Mouse (Mus musculus) MEL (cell line): Measurements from ENCODE around the gene Bcas3. TPM values are rescaled to one million over a fixed set of nuclear protein-coding genes. Genes with fewer than 3 reads are reported as not detected.

ENCODE experiments used
- DNase-seq: peaks from one replicate; pipeline ENCODE4 v3.0.0; 2011; ENCODE audit warnings: low read depth, low spot score
- H3K27ac ChIP-seq: 2 replicates; pipeline ENCODE4 v1.5.1; 2012; ENCODE audit warnings: low read depth, mild to moderate bottlenecking, control low read depth, low read length, moderate library complexity; ENCODE audit not compliant: control insufficient read depth
- H3K27me3 ChIP-seq, 2 experiments: fragments of 150-350 bp in 1 of 2; sonication (generic) in 1 of 2; 2 replicates each; pipeline ENCODE4 v1.6.1; 2012; ENCODE audit warnings: low read length in 2 of 2, mild to moderate bottlenecking in 2 of 2, improper control_type of control experiment in 1 of 2, moderate library complexity in 1 of 2; ENCODE audit not compliant: insufficient read depth in 2 of 2, control insufficient read depth in 1 of 2
- H3K36me3 ChIP-seq, 2 experiments: 2 replicates each; pipeline ENCODE4 v1.6.1; 2012 to 2014; ENCODE audit warnings: low read length in 2 of 2, improper control_type of control experiment in 1 of 2, inconsistent platforms in 1 of 2, mild to moderate bottlenecking in 1 of 2; ENCODE audit not compliant: insufficient read depth in 2 of 2, control insufficient read depth in 1 of 2
- H3K4me1 ChIP-seq, 2 experiments: fragments of 150-350 bp in 1 of 2; sonication (generic) in 1 of 2; 2 replicates each; pipeline ENCODE4 v1.6.1; 2012; ENCODE audit warnings: low read length in 2 of 2, improper control_type of control experiment in 1 of 2, mild to moderate bottlenecking in 1 of 2; ENCODE audit not compliant: insufficient read depth in 2 of 2, control insufficient read depth in 1 of 2
- H3K4me3 ChIP-seq, 2 experiments: fragments of 150-350 bp in 1 of 2; sonication (generic) in 1 of 2; 2 replicates each; pipeline ENCODE4 v1.5.1; 2012; ENCODE audit warnings: low read depth in 2 of 2, low read length in 2 of 2, mild to moderate bottlenecking in 2 of 2, moderate library complexity in 2 of 2, control low read depth in 1 of 2, improper control_type of control experiment in 1 of 2; ENCODE audit not compliant: control insufficient read depth in 1 of 2, insufficient read depth in 1 of 2
- H3K79me2 ChIP-seq: 2 replicates; pipeline ENCODE4 v1.6.1; 2012; ENCODE audit warnings: mild to moderate bottlenecking, low read length, moderate library complexity; ENCODE audit not compliant: control insufficient read depth, poor library complexity, insufficient read depth
- H3K9ac ChIP-seq: 2 replicates; pipeline ENCODE4 v1.6.1; 2012; ENCODE audit warnings: low read depth, mild to moderate bottlenecking, control low read depth, low read length, moderate library complexity; ENCODE audit not compliant: control insufficient read depth, poor library complexity, severe bottlenecking
- H3K9me3 ChIP-seq: fragments of 150-350 bp; sonication (generic); replicated peaks from 2 replicates; pipeline ENCODE4 v1.6.1; 2012; ENCODE audit warnings: mild to moderate bottlenecking, low read length, improper control_type of control experiment, moderate library complexity; ENCODE audit not compliant: insufficient read depth
- BHLHE40 ChIP-seq: IDR thresholded peaks from 2 replicates; pipeline ENCODE4 v1.6.1; 2012; ENCODE audit warnings: low read depth, mild to moderate bottlenecking, inconsistent platforms, low read length, improper control_type of control experiment, borderline replicate concordance
- CHD1 ChIP-seq: IDR thresholded peaks from 2 replicates; pipeline ENCODE4 v1.6.1; 2012; ENCODE audit warnings: low read depth, mild to moderate bottlenecking, inconsistent platforms, low read length, improper control_type of control experiment
- CHD2 ChIP-seq: IDR thresholded peaks from 2 replicates; pipeline ENCODE4 v1.6.1; 2011; ENCODE audit warnings: low read length, improper control_type of control experiment
- CTCF ChIP-seq, 3 experiments: IDR thresholded peaks in 2 of 3; conservative IDR thresholded peaks in 1 of 3; 2 replicates each; pipeline ENCODE4 v1.5.1; 2011 to 2012; ENCODE audit warnings: low read length in 3 of 3, low read depth in 2 of 3, mild to moderate bottlenecking in 2 of 3, improper control_type of control experiment in 1 of 3, inconsistent platforms in 1 of 3, mixed read lengths in 1 of 3, moderate library complexity in 1 of 3; ENCODE audit not compliant: control insufficient read depth in 1 of 3, insufficient read depth in 1 of 3, poor library complexity in 1 of 3, severe bottlenecking in 1 of 3
- E2F4 ChIP-seq: IDR thresholded peaks from 2 replicates; pipeline ENCODE4 v1.6.1; 2011; ENCODE audit warnings: low read depth, low read length, improper control_type of control experiment, borderline replicate concordance
- ELF1 ChIP-seq: IDR thresholded peaks from 2 replicates; pipeline ENCODE4 v1.6.1; 2014; ENCODE audit warnings: low read depth, mild to moderate bottlenecking, inconsistent platforms, low read length, improper control_type of control experiment, moderate library complexity
- ETS1 ChIP-seq: IDR thresholded peaks from 2 replicates; pipeline ENCODE4 v1.6.1; 2012; ENCODE audit warnings: low read depth, mild to moderate bottlenecking, inconsistent platforms, low read length, improper control_type of control experiment, moderate library complexity
- GABPA ChIP-seq: IDR thresholded peaks from 2 replicates; pipeline ENCODE4 v1.6.1; 2012; ENCODE audit warnings: low read depth, mild to moderate bottlenecking, inconsistent platforms, low read length, improper control_type of control experiment, moderate library complexity
- GATA1 ChIP-seq: IDR thresholded peaks from 2 replicates; pipeline ENCODE4 v1.6.1; 2011; ENCODE audit warnings: low read depth, low read length, improper control_type of control experiment
- HCFC1 ChIP-seq: IDR thresholded peaks from 2 replicates; pipeline ENCODE4 v1.6.1; 2012; ENCODE audit warnings: low read depth, mild to moderate bottlenecking, inconsistent platforms, low read length, improper control_type of control experiment, moderate library complexity
- KAT2A ChIP-seq: conservative IDR thresholded peaks from 2 replicates; pipeline ENCODE4 v1.6.1; 2012; ENCODE audit warnings: low read depth, low read length, improper control_type of control experiment, inconsistent platforms
- MAFK ChIP-seq: IDR thresholded peaks from 2 replicates; pipeline ENCODE4 v1.6.1; 2011; ENCODE audit warnings: low read depth, mild to moderate bottlenecking, low read length, improper control_type of control experiment, borderline replicate concordance
- MAX ChIP-seq: IDR thresholded peaks from 2 replicates; pipeline ENCODE4 v1.6.1; 2011; ENCODE audit warnings: low read length, improper control_type of control experiment
- MEF2A ChIP-seq: IDR thresholded peaks from 2 replicates; pipeline ENCODE4 v1.6.1; 2014; ENCODE audit warnings: low read depth, mild to moderate bottlenecking, inconsistent platforms, low read length, improper control_type of control experiment; ENCODE audit not compliant: poor library complexity, insufficient replicate concordance, severe bottlenecking; ENCODE audit errors: extremely low read depth
- MXI1 ChIP-seq: IDR thresholded peaks from 2 replicates; pipeline ENCODE4 v1.6.1; 2011; ENCODE audit warnings: mild to moderate bottlenecking, low read depth, low read length, improper control_type of control experiment
- MYC ChIP-seq: IDR thresholded peaks from 2 replicates; pipeline ENCODE4 v1.6.1; 2011; ENCODE audit warnings: low read depth, mild to moderate bottlenecking, low read length, improper control_type of control experiment, moderate library complexity
- NELFE ChIP-seq: IDR thresholded peaks from 2 replicates; pipeline ENCODE4 v1.6.1; 2011; ENCODE audit warnings: low read depth, low read length, improper control_type of control experiment
- NRF1 ChIP-seq: IDR thresholded peaks from 2 replicates; pipeline ENCODE4 v1.6.1; 2014; ENCODE audit warnings: low read depth, mild to moderate bottlenecking, inconsistent platforms, low read length, improper control_type of control experiment, moderate library complexity; ENCODE audit not compliant: poor library complexity, insufficient read depth, severe bottlenecking
- POLR2A ChIP-seq, 2 experiments: IDR thresholded peaks; 2 replicates each; pipeline ENCODE4 v1.6.1; 2011 to 2012; ENCODE audit warnings: low read length in 2 of 2, mild to moderate bottlenecking in 2 of 2, control low read depth in 1 of 2, improper control_type of control experiment in 1 of 2, low read depth in 1 of 2, moderate library complexity in 1 of 2; ENCODE audit not compliant: control insufficient read depth in 1 of 2, insufficient read depth in 1 of 2, poor library complexity in 1 of 2
- POLR2AphosphoS2 ChIP-seq: IDR thresholded peaks from 2 replicates; pipeline ENCODE4 v1.6.1; 2011; ENCODE audit warnings: low read length, improper control_type of control experiment
- POLR2AphosphoS5 ChIP-seq: IDR thresholded peaks from 2 replicates; pipeline ENCODE4 v1.6.1; 2012; ENCODE audit warnings: low read depth, borderline replicate concordance, mild to moderate bottlenecking, inconsistent platforms, low read length, moderate library complexity, mixed read lengths
- SIN3A ChIP-seq: IDR thresholded peaks from 2 replicates; pipeline ENCODE4 v1.6.1; 2012; ENCODE audit warnings: low read length, improper control_type of control experiment, inconsistent platforms
- TAL1 ChIP-seq: IDR thresholded peaks from 2 replicates; pipeline ENCODE4 v1.6.1; 2012; ENCODE audit warnings: mild to moderate bottlenecking, inconsistent platforms, low read length, moderate library complexity, mixed read lengths
- TCF12 ChIP-seq: IDR thresholded peaks from 2 replicates; pipeline ENCODE4 v1.6.1; 2014; ENCODE audit warnings: low read depth, mild to moderate bottlenecking, inconsistent platforms, low read length, improper control_type of control experiment, moderate library complexity
- UBTF ChIP-seq: IDR thresholded peaks from 2 replicates; pipeline ENCODE4 v1.6.1; 2012; ENCODE audit warnings: low read depth, mild to moderate bottlenecking, inconsistent platforms, low read length, improper control_type of control experiment, moderate library complexity, borderline replicate concordance; ENCODE audit not compliant: insufficient read depth
- USF1 ChIP-seq: IDR thresholded peaks from 2 replicates; pipeline ENCODE4 v1.6.1; 2014; ENCODE audit warnings: low read depth, mild to moderate bottlenecking, inconsistent platforms, low read length, improper control_type of control experiment, moderate library complexity
- ZC3H11A ChIP-seq: IDR thresholded peaks from 2 replicates; pipeline ENCODE4 v1.6.1; 2012; ENCODE audit warnings: low read depth, mild to moderate bottlenecking, inconsistent platforms, low read length, improper control_type of control experiment
- ZKSCAN1 ChIP-seq: IDR thresholded peaks from 2 replicates; pipeline ENCODE4 v1.6.1; 2012; ENCODE audit warnings: low read depth, mild to moderate bottlenecking, inconsistent platforms, low read length, improper control_type of control experiment, moderate library complexity
- ZNF384 ChIP-seq: IDR thresholded peaks from 2 replicates; pipeline ENCODE4 v1.6.1; 2012; ENCODE audit warnings: low read depth, mild to moderate bottlenecking, inconsistent platforms, low read length, improper control_type of control experiment
- polyA plus RNA-seq, 2 experiments: library from polyadenylated mRNA; stranded (reverse) in 1 of 2; unstranded in 1 of 2; fragments of >175 nt in 1 of 2; fragments of >200 nt in 1 of 2; gene quantifications; 2 replicates each; pipeline versions ENCODE4 v1.2.1 to v1.2.4; 2012; ENCODE audit warnings: low replicate concordance in 2 of 2, low read depth in 1 of 2; ENCODE audit not compliant: insufficient read length in 2 of 2, insufficient read depth in 1 of 2, missing spikeins in 1 of 2
- total RNA-seq: library from RNA; depleted of rRNA; stranded (reverse); fragments of 300-350 nt; gene quantifications from 2 replicates; pipeline ENCODE4 v1.2.3, GENCODE M21; 2012

Bcas3 gene
- total and polyA plus RNA-seq, 3 experiments, result 8.6 to 14.7 TPM; not detected in 1

DNA sequence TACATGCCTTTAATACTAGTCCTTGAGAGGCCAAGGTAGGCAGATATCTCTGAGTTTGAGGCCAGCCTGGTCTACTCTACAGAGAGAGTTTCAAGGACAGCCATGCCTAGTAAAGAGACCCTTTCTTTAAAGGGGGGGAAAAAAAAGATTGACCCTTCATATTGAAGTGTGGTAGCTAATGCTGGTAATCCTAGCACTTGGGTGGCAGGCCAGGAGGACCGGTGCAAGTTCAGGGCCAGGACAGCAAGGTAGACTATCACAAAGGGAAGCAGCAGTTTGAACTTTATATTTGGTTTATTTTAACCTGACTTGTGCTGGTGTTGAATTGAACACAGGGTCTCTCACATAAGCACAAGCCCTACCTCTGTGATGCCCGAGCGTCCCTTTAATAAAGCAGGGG, 39.6 kb upstream of the Bcas3 start:
- Histone ChIP-seq H3K36me3 (peaks cover 0 to 23% of the 10 kb centered on the region in 2 experiments; a peak in 2 of 4 replicates), H3K4me3 (peak overlapping the region in 1 of 2 experiments; percentile 22; a peak in 3 of 4 replicates)

DNA sequence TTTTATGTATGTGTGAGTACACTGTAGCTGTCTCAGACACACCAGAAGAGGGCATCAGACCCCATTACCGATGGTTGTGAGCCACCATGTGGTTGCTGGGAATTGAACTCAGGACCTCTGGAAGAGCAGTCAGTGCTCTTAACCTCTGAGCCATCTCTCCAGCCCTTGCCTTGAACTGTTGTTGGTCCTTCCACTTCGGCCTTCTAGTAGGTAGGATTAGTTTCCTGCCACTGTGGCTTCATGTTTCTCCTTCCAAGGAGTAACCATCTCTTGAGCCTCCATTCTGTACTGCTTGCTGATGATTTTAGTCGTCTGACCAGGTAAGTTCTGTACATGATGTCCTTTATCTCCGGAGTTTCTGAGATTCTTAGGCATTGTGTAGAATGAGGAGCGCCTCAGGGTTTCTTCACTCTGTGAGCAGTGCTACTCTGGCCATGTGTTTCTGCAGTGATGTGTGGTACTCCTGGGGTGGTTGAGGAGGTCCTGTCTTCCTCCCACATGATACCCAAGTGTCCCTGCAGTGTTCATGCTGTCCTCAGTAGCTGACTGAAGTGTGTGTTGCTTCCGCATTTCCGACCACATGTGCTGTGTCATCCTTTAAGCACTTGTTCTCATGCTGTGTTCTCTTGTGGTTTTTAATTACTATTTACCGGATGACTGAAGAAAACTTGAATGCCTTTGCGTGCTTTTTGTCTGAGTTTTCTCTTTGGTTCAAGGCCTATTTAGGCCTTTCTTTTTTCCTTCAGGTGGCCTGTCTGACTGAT, 29.2 kb upstream of the Bcas3 start:
- peaks cover 0 to 17% of the 10 kb centered on the region in 2 experiments; a peak in 2 of 4 replicates for H3K36me3 ChIP-seq
- H3K79me2 ChIP-seq, result peaks cover 13% of the 10 kb centered on the region
- no peaks in the 10 kb centered on the region for H3K9me3 ChIP-seq
- no peaks in the 10 kb centered on the region for H3K27me3 ChIP-seq
- H3K4me3 ChIP-seq, result peak overlapping the region; percentile 50 to 53
- peak; percentile 97 for DNase-seq
- H3K4me1 ChIP-seq, result peaks cover 7 to 9% of the 10 kb centered on the region in 2 experiments
- peak overlapping the region; percentile 69 for H3K9ac ChIP-seq
- H3K27ac ChIP-seq, result peak overlapping the region; percentile 94
- TF ChIP-seq NELFE (peak; percentile 51), POLR2AphosphoS2 (peak; percentile 59; the same call in 1 of the 2 replicates), CHD1 (peak; percentile 91; the same call in 1 of the 2 replicates), CHD2 (no peak), BHLHE40 (no peak), HCFC1 (0 out of 2 replicates have a peak, but pooled peaks have one; percentile 49), ZNF384 (0 out of 2 replicates have a peak, but pooled peaks have one; percentile 11), GABPA (no peak; the same call in 1 of the 2 replicates), ZC3H11A (no peak), ETS1 (peak; percentile 94), TAL1 (no peak), POLR2AphosphoS5 (no peak), TCF12 (peak; percentile 13; the same call in 1 of the 2 replicates), MAFK (peak; percentile 66), MEF2A (no peak), ZKSCAN1 (no peak), ELF1 (peak; percentile 85), MXI1 (peak; percentile 99), GATA1 (0 out of 2 replicates have a peak, but pooled peaks have one; percentile 24), POLR2A (IDR thresholded peaks at IDR 0.05; ENCODE audit: control insufficient read depth in 1 of 2, insufficient read depth in 1 of 2, low read depth in 1 of 2, low read length in 2 of 2, poor library complexity in 1 of 2) (peak in 1 of 2 experiments; percentile 80; a peak in 2 of 4 replicates), SIN3A (peak; percentile 98), UBTF (no peak), MYC (peak; percentile 99), USF1 (peak; percentile 69), KAT2A (no peak), E2F4 (0 out of 2 replicates have a peak, but pooled peaks have one; percentile 31), NRF1 (no peak), CTCF (IDR thresholded peaks at IDR 0.05 in 2 of 3, conservative IDR thresholded peaks at IDR 0.05 in 1 of 3; ENCODE audit: control insufficient read depth in 1 of 3, insufficient read depth in 1 of 3, low read depth in 2 of 3, low read length in 3 of 3, poor library complexity in 1 of 3, severe bottlenecking in 1 of 3) (no peak)

More for the DNA sequence above, 39.6 kb upstream of the Bcas3 start:
- Histone ChIP-seq H3K4me1 (peaks cover 3 to 9% of the 10 kb centered on the region in 2 experiments), H3K9me3 (no peaks in the 10 kb centered on the region), H3K27ac (no peak overlapping the region), H3K79me2 (peaks cover 41% of the 10 kb centered on the region), H3K27me3 (no peaks in the 10 kb centered on the region), H3K9ac (peak overlapping the region; percentile 9; the same call in 1 of the 2 replicates)
- no peak for TF ChIP-seq SIN3A
- TF ChIP-seq MAX, result no peak
- TF ChIP-seq NRF1, result no peak
- DNase-seq, result no peak
